Mouse (Mus musculus): Measurements from ENCODE around the gene Strn3.
A peak's percentile ranks its signal among the peaks of the same experiment; 100 is the strongest.
"Not testable (repeated sequence)": the region's sequence is repeated elsewhere in the genome, so short reads cannot be mapped to it uniquely, and the experiment has no call there.

Gene Strn3

DNA sequence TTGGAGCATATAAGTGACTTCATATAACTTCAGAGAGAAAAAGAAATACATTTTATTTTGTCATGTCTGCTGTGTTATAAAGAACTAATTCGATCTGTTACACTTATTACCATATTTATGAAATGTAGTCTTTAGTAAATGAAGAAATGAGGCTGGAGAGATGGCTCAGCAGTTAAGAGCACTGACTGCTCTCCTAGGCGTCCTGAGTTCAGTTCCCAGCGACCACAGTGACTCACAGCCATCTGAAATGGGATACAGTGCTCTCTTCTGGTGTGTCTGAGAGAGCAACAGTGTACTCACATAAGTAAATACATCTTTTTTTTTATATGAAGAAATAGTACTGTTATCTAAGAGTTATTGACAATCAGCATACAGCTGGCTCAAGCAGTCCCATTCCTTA, 1.7 kb upstream of the Strn3 start:
- no peak for DNase-seq (ENCODE audit: low spot score)

DNA sequence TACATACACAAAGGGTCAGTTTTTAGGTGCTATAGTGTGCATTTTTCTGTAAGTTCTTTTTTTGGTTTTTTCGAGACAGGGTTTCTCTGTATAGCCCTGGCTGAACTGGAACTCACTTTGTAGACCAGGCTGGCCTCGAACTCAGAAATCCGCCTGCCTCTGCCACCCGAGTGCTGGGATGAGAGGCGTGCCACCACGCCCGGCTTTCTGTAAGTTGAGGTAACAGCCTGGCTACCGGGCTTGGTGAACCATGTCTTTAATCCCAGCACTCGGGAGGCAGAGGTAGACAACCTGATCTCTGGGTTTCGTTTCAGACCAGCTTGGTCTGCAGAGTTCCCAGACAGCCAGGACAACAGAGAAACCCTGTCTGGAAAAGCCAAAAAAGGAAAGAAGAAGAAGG, 1.2 kb upstream of the Strn3 start:
- DNase-seq (ENCODE audit: low spot score), result not testable (repeated sequence)

DNA sequence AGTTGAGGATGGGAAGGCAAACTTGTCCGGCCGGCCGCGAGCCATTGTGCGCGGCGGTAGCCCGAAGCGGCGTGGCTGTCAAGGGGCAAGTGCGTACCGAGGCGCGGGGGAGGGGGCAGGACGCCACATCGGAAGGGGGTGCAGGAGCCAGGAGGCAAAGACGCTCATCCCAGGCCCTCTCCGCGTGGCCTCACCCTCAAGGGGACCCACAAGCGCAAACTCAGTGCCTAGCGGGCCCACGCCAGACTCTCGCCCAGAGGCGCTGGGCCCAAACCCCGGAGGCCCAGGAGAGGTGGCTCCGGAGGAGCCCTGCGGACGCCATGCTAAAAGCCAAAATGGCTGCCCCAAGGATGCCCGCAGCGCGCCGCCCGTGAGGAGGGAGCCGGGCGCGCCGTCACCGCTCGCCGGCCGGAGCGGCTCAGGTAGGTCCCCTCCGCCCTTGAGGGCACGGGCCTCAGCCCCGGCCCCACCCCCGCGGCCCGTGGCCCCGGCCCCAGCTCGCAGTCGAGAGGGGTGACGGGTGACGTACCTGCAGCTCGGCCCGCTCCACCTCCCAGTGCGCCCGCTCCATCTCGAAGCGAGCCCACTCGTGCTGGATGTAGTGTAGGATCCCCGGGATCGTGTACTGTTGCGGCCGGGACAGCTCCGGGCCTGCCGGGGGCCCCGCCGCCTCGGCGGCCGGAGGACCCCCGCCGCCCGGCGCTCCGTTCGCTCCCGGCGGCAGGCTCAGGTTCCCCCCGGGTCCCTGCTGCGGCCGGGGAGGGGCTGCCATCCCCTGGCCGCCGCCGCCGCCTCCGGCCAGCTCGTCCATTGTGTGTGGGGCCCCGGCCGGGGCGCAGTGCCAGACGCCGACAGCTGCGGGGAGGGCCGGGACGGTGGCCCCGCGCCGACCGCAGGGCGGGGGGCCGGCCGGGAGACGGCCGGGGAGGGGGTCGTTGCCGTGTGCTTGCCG, 528 bp downstream of the Strn3 start, which contains the start of gene Ap4s1:
Gene Ap4s1 (plus strand): TSS at position 141 of the 952 bp plus-strand sequence.
- peak; percentile 73 for DNase-seq (ENCODE audit: low spot score)

GRCm38 (mm10) chr12:51688546-51688945, 3.2 kb downstream of the Strn3 start:
- DNase-seq (ENCODE audit: low spot score), result no peak

DNA sequence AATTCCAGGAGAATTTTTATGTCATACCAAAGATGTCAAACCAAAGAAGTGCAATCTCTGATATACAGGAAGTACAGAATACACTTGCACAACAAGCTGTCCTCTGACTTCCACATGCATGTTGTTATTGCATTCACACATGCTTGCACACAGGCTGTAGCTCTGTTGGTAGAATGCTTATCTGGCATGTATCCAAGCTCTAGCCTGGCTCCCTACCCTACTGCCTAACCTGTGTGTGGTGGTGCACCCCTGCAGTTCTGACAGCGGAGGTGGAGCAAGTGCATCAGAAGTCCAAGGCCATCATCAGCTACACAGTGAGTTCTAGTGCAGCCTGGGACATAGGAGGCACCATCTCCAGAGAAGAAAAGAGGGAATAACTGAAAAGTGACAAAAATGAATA, 12.9 kb downstream of the Strn3 start:
- DNase-seq (ENCODE audit: low spot score), result no peak

DNA sequence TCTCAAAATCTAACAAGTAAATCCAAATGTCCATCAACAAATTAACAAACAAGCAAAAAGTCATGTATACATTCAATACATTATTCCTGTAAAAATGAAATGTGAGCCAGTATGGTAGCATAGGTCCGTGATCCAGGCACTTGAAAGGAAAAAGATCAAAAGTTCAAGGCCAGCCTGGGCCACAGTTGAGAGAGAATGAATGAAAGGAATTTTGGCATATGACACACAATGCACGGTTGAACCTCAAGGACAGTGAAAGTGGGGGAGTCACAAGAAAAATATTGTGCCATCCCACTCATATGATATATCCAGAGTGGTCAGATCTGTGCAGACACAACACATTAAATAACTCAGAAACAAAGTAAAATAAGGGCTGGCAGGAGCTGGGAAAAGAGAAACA, 15.3 kb downstream of the Strn3 start:
- DNase-seq (ENCODE audit: low spot score), result no peak

DNA sequence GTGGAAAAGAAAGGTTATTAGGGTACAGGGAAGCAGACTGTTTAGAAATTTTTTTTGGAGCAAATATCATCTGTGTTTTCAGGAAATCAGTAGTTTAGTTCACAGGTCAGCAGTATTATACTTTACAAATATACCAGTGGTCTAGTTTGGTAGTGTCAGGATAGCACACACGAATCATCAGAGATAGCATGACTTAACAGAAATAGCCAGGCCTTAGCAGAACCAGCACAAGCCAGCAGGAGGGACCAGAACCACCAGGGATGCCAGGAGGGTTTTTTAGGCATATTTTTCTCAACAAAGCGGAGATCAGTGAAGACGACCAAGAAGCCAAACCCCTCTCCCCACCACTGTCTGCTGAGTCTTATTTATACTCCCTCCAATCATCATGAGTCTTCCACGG, 18.4 kb downstream of the Strn3 start:
- no peak for DNase-seq (ENCODE audit: low spot score)

GRCm38 (mm10) chr12:51671231-51671891, 20.3 kb downstream of the Strn3 start:
- DNase-seq (ENCODE audit: low spot score), result no peak

GRCm38 (mm10) chr12:51666708-51667430, 24.8 kb downstream of the Strn3 start:
- no peak for DNase-seq (ENCODE audit: low spot score)

GRCm38 (mm10) chr12:51663908-51664307, 27.8 kb downstream of the Strn3 start:
- no peak for DNase-seq (ENCODE audit: low spot score)

DNA sequence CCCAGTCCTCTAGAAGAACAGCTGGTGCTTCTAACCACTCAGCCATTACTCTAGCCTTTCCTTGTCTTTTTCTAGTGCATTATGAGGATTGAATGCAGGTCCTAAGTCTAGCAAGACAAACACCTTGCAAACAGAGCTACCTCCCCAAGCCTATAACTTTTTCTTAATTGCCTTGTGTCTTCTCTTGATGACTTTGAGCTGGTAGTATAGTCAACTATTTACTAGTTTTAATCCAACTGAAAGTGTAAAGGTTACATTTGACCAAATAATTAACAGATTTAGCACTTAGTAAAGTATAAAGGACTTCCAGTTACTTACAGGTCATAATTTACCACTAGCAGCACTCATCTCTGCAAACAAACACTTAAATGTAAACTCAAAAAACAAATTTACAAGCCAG, 28.7 kb downstream of the Strn3 start:
- DNase-seq (ENCODE audit: low spot score), result no peak

- no peak for DNase-seq (ENCODE audit: low spot score)
These were observed 35.7 kb downstream of the Strn3 start for GRCm38 (mm10) chr12:51655944-51656465.

- DNase-seq (ENCODE audit: low spot score), result not testable (repeated sequence)
These were observed 42.3 kb downstream of the Strn3 start for GRCm38 (mm10) chr12:51649401-51649800.

GRCm38 (mm10) chr12:51641871-51642270, 49.8 kb downstream of the Strn3 start:
- DNase-seq (ENCODE audit: low spot score), result no peak

GRCm38 (mm10) chr12:51636689-51637470, 54.8 kb downstream of the Strn3 start:
- DNase-seq (ENCODE audit: low spot score), result no peak

GRCm38 (mm10) chr12:51636260-51636659, 55.4 kb downstream of the Strn3 start:
- no peak for DNase-seq (ENCODE audit: low spot score)

- no peak for DNase-seq (ENCODE audit: low spot score)
These were observed 58.2 kb downstream of the Strn3 start for GRCm38 (mm10) chr12:51633481-51633880.

GRCm38 (mm10) chr12:51623366-51623694, 68.4 kb downstream of the Strn3 start:
- DNase-seq (ENCODE audit: low spot score), result no peak

DNA sequence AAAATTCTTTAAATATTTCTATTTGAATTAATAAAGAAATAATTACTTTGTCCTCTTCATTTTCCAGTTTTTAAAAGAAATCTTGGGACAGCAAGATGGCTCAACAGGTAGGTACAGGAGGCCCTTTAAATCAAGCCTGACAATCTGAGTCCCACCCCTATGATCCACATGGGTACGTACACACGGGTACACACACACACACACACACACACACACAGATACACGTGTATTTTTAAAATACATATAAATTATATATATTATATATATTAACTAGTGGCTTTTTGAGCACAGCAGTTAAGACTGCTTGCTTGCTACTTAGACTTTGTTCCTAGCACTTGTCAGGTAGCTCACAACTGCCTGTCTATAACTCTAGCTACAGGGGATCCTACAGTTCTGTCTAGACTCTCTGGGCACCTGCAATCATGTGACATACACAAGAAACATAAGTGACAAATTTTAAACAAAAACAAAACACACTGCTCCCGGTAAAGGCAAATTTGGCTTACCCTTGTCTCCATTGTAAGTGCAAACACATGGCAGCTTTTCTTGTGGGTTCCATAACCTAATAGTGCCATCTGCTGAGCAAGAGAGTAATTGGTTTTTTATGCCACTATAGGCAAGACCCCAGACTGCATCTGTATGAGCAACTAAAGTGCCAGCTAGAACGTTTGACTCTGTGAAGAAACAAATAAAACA, 68.9 kb downstream of the Strn3 start:
- no peak for DNase-seq (ENCODE audit: low spot score)

GRCm38 (mm10) chr12:51621161-51621560, 70.5 kb downstream of the Strn3 start:
- DNase-seq (ENCODE audit: low spot score), result no peak

- no peak for DNase-seq (ENCODE audit: low spot score)
These were observed 71.1 kb downstream of the Strn3 start for GRCm38 (mm10) chr12:51620572-51620971.

Measured in spleen, adult 12 weeks (tissue).